Mouse (Mus musculus): Measurements from ENCODE around the gene Prss40.

DNA sequence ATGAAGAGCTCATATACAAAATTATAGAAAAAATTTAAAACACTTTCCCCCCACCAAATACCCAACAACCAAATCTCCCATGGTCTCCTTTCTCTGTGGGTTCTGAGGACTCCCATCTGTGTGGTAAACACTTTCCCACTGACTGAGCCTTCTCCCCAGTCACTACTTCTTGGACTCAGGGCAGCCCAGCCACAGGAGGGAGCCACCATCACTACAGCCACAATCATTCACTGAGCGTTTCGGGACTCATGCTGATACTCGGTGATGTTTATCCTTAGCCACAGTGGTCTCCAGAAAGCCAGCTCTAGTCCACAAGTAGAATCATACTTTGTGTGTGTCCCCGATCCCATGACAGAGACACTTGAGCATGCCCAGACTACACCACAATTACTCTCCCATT is 47.7 kb downstream of the Prss40 start:
- TF ChIP-seq POLR2A (IDR thresholded peaks at IDR 0.05; ENCODE audit: borderline replicate concordance, control insufficient read depth, low read depth, low read length) (no peak), CTCF (IDR thresholded peaks at IDR 0.05; ENCODE audit: control insufficient read depth, insufficient read depth, low read length) (no peak)
